Mouse (Mus musculus): ENCODE data around the gene Rxfp1.

Rxfp1 gene

DNA sequence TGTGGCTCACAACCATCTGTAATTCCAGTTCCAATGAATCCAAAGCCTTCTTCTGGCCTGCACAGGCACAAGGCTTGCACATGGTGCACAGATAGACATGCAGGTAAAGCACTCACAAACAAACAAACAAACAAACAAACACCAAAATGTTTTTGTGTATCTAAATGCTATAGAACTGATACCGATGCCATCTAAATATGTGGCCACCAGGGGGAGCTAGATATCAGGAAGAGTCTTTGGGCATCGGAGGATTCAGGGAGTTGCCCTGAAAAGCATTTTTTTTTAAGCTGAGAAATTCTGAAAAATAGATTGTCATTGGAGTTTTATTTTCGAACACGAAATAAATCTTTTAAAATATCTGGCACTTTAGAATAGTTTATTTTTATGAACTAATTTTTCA is 64.6 kb downstream of the Rxfp1 start:
- in situ Hi-C loops (cut with MboI; ENCODE audit: unreplicated experiment in 2 of 2) = no loop called here

DNA sequence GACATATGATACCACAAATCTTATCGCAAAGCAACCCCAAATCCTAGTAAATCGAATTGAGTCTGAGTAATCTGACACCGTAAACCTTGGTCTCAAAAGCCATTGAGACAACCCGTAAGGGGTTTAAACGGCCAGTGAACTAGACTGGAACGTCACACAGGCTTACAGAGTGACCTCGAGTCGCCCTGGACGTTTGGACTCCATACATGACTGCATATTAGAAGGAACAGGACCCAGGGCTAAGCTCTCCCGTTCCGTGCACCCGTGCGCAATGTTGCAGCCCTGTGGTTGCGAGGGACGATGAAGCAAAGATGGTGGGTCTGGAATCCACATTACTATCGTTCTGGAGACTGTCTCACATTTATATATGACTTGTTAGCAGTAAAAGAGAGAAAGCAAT is 65.5 kb downstream of the Rxfp1 start:
- in situ Hi-C loops (cut with MboI; ENCODE audit: unreplicated experiment in 2 of 2) = no loop called here

DNA sequence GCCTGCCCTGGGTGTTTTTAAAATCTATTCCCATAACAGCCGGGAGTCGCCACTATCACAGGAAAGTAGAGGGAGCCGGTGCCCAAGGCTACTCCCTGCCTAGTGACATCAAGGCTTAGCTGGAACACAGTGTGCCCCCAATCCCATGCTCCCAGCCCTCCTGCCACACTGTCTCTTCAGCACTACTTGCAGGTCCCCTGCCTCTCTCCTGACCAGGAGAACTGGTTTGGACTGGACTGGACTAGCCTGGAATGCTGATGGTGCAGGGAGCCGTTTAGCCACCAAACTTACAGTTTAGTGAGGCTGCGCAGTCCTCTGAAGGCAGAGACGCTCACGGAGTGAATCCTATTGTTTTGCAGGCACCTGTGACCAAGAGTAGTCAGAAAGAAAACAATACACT is 67.1 kb downstream of the Rxfp1 start:
- in situ Hi-C loops (cut with MboI; ENCODE audit: unreplicated experiment in 2 of 2) = no loop called here

DNA sequence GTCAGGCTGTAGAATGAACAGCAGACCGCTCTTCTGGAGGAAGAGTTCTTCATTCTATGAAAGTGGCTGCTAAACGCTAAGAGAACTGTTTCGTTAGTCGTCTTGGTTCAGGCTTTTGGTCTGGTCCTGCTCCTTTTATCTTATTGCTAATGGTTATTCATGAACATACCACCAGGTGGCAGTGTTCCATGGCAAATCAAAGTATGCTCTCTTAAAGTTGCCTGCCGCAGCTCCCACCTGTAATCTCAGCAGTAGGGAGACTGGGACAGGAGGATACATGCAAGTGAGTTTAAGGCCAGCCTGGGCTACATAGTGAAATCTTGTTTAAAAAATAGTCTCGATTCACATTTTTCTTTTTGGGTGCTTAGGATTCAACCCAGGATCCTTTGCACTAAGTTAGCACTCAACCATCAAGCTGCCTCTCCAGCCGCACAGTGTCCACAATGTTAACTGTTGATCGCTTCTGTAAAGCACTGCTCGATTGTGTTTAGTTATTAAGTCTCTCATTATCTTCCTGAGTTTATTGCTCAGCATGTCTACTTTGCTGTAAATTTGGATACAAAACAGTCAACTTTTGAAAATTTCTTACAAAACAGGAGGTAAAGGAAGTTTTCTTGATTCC is 72.8 kb downstream of the Rxfp1 start:
- in situ Hi-C loops (cut with MboI; ENCODE audit: unreplicated experiment in 2 of 2) = loop anchor here (10.0 kb wide), 2 partner anchors 150 to 400 kb away; no protein-coding TSS in a partner anchor

DNA sequence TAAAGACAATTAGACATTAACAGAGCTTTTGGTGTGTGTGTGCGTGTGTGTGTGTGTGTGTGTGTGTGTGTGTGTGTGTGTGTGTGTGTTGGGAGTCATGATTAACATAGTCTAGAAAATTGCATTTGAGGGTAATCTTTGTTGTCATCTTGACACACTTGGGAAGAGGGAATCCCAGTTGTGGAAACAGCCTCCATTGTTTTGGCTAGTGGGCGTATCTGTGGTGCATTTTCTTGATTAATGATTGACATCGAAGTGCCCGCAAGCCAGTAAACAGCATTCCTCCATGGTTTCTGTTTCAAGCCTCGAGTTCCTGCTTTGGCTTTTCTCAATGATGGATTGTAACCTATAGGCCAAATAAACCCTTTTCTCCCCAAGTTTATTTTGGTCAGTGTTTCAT is 81.0 kb downstream of the Rxfp1 start:
- in situ Hi-C loops (cut with MboI; ENCODE audit: unreplicated experiment in 2 of 2) = no loop called here

DNA sequence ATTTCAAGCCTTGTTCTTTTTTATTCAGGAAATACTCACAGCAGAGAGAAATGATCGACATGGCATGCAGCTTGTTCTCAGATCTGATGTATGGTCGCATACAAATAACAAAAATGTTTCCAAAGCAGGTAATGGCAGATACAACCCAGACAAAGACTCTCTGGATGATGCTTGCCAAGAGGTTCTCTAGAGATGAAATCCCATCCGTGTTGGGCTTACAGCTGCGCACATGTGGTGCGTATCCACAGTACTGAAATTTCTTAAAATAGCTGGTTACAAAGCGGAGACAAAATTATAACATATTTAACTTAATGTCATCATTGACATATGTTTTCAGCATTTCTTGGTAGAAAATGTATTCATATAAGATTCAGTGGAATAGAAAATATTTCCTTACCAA is 85.6 kb downstream of the Rxfp1 start:
- in situ Hi-C loops (cut with MboI; ENCODE audit: unreplicated experiment in 2 of 2) = no loop called here

DNA sequence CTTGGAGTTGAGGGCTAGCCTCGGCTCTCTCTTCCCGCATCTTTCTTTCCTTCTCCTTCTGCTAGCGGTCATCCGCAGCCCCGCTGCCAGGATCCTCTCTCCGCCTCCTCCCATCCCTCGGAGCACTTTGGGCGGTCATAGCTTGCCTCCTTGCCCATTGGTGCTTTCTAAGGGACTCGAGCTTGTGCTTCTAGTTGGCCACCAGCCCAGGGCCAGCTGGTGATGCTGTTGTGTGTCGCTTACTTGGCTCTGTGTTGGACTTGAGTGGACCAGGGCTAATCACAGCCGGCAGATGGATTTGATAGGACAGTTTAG is 108.3 kb downstream of the Rxfp1 start, which contains the start of gene Etfdh:
Gene Etfdh, minus strand, starts transcription at position 85 of the 315 bp plus-strand sequence.
- in situ Hi-C loops (cut with MboI; ENCODE audit: unreplicated experiment in 2 of 2) = no loop called here

DNA sequence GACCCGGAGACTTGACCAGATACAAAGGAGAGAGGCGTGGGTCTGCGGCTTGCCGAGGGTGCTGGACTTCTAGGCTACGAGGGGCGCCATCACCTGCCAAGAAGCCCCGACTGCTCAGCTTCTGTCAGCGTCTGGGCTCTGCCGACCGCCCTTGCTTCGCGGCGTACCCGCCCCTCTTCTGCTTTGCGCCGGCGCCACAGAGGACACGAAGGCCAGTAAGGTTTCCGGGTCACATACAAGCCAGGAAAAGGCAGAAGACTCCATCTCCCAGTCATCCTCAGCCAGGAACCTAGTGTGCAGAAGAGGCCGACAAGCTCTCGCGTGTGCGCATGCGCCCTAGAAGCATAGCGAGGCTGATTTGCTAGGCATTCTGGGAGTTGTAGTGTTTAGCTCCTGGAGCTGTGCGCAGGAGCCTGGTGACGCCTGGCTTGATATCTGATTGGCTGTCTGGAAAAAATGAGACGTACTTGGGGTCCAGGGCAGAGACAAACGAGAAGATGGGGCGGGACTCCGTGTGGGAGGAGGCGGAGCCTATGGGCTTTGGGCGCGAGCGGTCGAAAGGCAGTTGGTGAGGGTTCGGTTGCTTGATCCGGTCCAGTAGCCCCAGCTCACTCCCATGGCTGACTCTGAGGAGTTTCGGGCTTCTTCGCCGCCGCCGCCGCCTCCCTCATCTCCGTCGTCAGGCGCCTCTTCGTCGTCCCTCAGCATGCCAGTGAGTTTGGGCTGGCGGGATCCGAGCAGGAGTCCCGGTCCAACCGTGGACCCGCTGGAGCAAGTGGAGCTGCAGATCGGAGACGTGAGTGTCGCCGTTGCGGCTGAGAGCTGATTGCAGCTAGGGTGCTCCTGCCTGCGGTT is 108.9 kb downstream of the Rxfp1 start, which contains the start of gene 4930579G24Rik:
Gene 4930579G24Rik, plus strand, starts transcription at position 519 of the 855 bp plus-strand sequence.
- in situ Hi-C loops (cut with MboI; ENCODE audit: unreplicated experiment in 2 of 2) = no loop called here

DNA sequence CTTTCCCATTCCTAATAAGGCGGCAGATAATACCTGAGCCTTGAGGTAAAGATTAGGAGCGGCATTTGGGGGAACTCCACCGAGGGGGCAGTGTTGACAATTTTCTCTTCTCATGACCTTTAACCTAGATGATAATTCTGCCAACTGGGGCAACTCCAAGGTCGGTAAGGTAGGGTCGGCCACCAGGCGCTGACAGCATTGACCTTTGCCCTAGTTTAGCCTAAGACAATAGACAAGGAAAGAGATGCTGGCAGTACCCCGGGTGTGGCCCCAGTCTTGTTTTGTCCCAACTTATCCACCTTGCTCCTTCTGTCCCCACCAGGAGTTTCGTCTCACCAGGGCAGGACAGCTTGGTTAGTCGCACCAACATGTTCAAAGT is 109.5 kb downstream of the Rxfp1 start:
- in situ Hi-C loops (cut with MboI; ENCODE audit: unreplicated experiment in 2 of 2) = no loop called here

DNA sequence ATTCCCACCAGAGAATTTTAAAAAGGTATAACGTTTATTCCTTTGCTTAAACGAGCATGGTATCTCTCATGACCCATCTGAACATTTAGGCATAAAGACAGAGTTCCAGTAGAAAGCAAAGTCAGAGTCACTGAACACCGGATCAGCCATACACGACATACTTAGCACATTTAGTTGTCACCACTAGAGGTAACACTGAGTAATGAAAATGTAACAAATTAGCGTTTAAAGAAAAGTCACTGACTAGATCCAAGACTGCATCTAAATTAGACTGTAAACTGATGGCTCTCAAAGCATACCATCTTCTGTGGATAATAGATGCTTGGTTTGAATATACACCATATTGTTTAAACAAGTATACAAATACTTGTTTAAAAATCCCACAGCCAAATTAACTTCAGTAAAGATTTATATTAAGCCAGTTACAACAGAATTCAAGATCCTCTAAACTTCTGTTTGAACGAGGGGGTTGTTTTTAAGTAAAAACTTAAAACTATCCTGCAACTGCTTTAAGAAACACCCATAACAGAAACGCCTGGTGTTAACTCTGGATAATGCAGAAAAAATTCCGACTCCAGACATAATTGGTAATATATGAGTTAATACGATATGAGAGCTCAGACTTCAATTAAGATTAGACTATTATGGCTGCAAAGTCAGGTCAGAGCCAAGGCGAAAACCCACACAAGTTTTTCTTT is 110.0 kb downstream of the Rxfp1 start:
- in situ Hi-C loops (cut with MboI; ENCODE audit: unreplicated experiment in 2 of 2) = no loop called here

DNA sequence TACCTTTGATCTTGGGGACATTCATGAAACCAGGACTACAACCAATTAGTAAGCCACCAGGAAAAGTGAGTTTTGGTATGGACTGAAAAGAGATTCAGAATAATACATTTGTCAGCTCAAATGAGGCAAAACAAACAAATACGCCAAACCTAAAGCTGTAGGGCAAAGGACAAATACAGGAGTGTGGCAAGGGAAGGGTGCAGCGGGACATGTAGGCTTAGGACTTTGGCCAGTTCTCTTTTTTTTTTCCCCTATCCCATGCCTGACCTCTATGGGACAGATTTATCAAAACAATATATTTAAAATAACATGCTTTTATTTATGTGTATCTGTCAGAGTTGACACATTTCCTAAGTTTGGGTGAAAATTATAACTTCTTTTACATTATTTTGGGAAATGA is 127.8 kb downstream of the Rxfp1 start:
- in situ Hi-C loops (cut with MboI; ENCODE audit: unreplicated experiment in 2 of 2) = no loop called here

DNA sequence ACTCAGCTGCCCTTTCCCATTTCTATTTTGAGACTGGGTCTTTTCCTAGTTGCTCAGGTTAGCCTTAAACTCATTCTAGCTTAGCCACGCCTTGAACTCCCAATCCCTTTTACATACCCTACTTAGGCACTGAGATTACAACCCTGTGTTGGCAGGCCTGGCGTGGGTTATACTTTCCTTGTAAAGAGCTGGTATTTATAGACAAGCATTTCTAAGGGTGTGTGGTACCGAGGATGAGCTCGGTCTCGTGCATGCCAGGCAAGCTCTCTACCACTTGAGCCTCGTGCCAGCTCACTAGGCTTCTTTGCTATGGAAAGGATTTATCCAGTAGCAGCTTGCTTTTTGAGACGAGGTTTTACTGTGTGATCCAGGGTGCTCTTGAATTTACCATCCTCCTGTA is 142.2 kb downstream of the Rxfp1 start:
- in situ Hi-C loops (cut with MboI; ENCODE audit: unreplicated experiment in 2 of 2) = loop anchor here (10.0 to 25.0 kb wide), 2 partner anchors 501 to 508 kb away; no protein-coding TSS in a partner anchor

DNA sequence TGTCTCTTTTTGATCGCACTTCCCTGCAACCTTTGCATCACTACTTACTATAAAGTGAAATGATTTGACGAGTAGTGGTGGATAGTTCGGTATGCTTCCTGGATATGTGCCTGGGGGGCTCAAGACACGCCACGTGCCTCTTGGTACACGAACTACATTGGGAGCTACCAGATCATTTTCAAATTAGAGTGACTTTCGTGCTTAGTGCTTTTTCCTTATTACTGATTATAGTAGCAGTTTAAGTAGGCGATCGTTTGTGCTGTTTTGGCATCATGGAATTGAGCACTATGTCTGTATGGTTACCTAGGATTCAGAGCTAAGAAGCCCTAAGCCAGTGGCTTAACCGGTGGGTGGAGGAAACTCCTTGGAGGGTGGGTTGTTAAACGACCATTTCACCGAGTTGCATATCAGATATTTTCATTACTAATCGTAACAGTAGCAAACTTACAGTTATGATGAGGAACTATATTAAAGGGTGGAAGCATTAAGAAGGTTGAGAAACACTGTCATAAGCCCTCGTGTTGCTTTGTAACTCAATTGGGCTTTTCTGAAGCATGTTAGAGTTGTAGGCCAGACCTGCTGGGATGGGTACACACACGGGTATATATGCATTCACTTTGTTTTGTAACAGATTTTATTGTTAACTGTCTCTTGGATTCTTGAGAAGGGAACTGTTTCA is 145.7 kb downstream of the Rxfp1 start:
- in situ Hi-C loops (cut with MboI; ENCODE audit: unreplicated experiment in 2 of 2) = loop anchor here (10.0 to 25.0 kb wide), 2 partner anchors 497 to 505 kb away; no protein-coding TSS in a partner anchor
